Mouse (Mus musculus) ES-Bruce4 (cell line): ENCODE results near the gene Lin9. TPM values are rescaled to one million over a fixed set of nuclear protein-coding genes. Genes with fewer than 3 reads are reported as not detected.

ENCODE experiments used
- H3K27ac ChIP-seq: 2 replicates; pipeline ENCODE4 v1.5.1; 2012; ENCODE audit warnings: low read length, inconsistent platforms; ENCODE audit not compliant: insufficient read depth
- H3K27me3 ChIP-seq: 2 replicates; pipeline ENCODE4 v1.6.1; 2012; ENCODE audit warnings: mild to moderate bottlenecking, low read length, inconsistent platforms; ENCODE audit not compliant: control insufficient read depth, poor library complexity, insufficient read depth, severe bottlenecking
- H3K36me3 ChIP-seq: 2 replicates; pipeline ENCODE4 v1.6.1; 2012; ENCODE audit warnings: inconsistent platforms, mild to moderate bottlenecking, low read length, moderate library complexity; ENCODE audit not compliant: control insufficient read depth, poor library complexity, insufficient read depth, severe bottlenecking
- H3K4me1 ChIP-seq: one replicate; pipeline ENCODE4 v1.8.1; 2011; ENCODE audit warnings: low read length; ENCODE audit not compliant: control insufficient read depth, insufficient read depth
- H3K4me3 ChIP-seq: 2 replicates; pipeline ENCODE4 v1.5.1; 2011; ENCODE audit warnings: low read depth, mild to moderate bottlenecking, low read length
- H3K9ac ChIP-seq: 2 replicates; pipeline ENCODE4 v1.6.1; 2012; ENCODE audit warnings: low read depth, mild to moderate bottlenecking, inconsistent platforms; ENCODE audit not compliant: poor library complexity, severe bottlenecking
- H3K9me3 ChIP-seq: replicated peaks from 2 replicates; pipeline ENCODE4 v1.6.1; 2012; ENCODE audit warnings: mild to moderate bottlenecking, low read length, inconsistent platforms; ENCODE audit not compliant: control insufficient read depth, poor library complexity, insufficient read depth, severe bottlenecking
- CTCF ChIP-seq: IDR thresholded peaks from one replicate; pipeline ENCODE4 v1.8.1; 2011; ENCODE audit warnings: low read depth, low read length
- EP300 ChIP-seq: IDR thresholded peaks from 2 replicates; pipeline ENCODE4 v1.6.1; 2011; ENCODE audit warnings: low read depth, low read length; ENCODE audit not compliant: insufficient read depth
- POLR2A ChIP-seq: IDR thresholded peaks from one replicate; pipeline ENCODE4 v1.8.1; 2011; ENCODE audit warnings: low read length; ENCODE audit not compliant: insufficient read depth
- polyA plus RNA-seq: library from polyadenylated mRNA; stranded (reverse); fragments of >200 nt; gene quantifications from 2 replicates; pipeline ENCODE4 v1.2.4, GENCODE M21; 2011; ENCODE audit warnings: low read depth; ENCODE audit not compliant: missing spikeins, insufficient read depth, insufficient read length

The Lin9 gene
- 26.8 and 30.0 TPM in 2 replicates for polyA plus RNA-seq

- Histone ChIP-seq H3K9ac (peak within 1 kb of the TSS; percentile 97), H3K4me1 (no peaks in the 10 kb centered on the region)
- no peak for TF ChIP-seq EP300
- TF ChIP-seq POLR2A = peak; percentile 58
Observed at GRCm38 (mm10) chr1:180641137-180641517, at the start of gene Lin9. Lin9 (plus strand) TSS chr1:180641150.

DNA sequence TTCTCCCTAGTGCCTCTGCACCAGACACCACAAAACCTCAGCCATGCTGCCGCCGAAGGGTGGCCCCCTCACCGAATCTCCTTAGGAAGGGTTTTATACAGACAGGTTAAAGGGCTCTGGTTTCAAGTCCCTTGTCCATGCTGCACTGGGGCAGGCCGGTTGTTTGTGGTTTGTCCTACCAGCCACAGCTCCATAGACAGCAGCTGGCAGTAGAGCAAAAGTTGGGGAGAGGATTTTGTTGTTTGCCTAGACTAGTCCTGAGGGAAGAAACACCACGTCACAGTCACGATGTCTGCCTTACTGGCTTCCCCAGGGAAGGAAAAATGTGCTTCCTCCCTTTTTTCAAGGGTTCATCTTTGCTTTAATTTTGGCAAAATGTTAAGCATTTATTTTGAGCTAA lies 40.4 kb upstream of the Lin9 start:
- no peaks in the 10 kb centered on the region for H3K27me3 ChIP-seq
- no peak overlapping the region for H3K9ac ChIP-seq
- TF ChIP-seq EP300 = no peak
- no peak for TF ChIP-seq POLR2A
- TF ChIP-seq CTCF = no peak
- no peaks in the 10 kb centered on the region for H3K9me3 ChIP-seq
- H3K36me3 ChIP-seq = peaks cover 60% of the 10 kb centered on the region
- H3K4me3 ChIP-seq = no peak overlapping the region
- no peak overlapping the region for H3K27ac ChIP-seq
- no peaks in the 10 kb centered on the region for H3K4me1 ChIP-seq

More at GRCm38 (mm10) chr1:180641137-180641517, at the start of gene Lin9:
- H3K4me3 ChIP-seq = peak within 1 kb of the TSS; percentile 76
- no peaks in the 10 kb centered on the region for H3K36me3 ChIP-seq
- no peaks in the 10 kb centered on the region for H3K27me3 ChIP-seq
- peak within 1 kb of the TSS; percentile 46 for H3K27ac ChIP-seq
- no peaks in the 10 kb centered on the region for H3K9me3 ChIP-seq

GRCm38 (mm10) chr1:180601806-180602205 lies 39.1 kb upstream of the Lin9 start:
- H3K27me3 ChIP-seq = no peaks in the 10 kb centered on the region
- TF ChIP-seq EP300 = no peak
- no peak for TF ChIP-seq CTCF
- no peak for TF ChIP-seq POLR2A
- no peak overlapping the region for H3K9ac ChIP-seq
- H3K36me3 ChIP-seq = peaks cover 50% of the 10 kb centered on the region
- no peaks in the 10 kb centered on the region for H3K9me3 ChIP-seq
- no peak overlapping the region for H3K4me3 ChIP-seq
- H3K4me1 ChIP-seq = peaks cover 2% of the 10 kb centered on the region
- no peak overlapping the region for H3K27ac ChIP-seq

DNA sequence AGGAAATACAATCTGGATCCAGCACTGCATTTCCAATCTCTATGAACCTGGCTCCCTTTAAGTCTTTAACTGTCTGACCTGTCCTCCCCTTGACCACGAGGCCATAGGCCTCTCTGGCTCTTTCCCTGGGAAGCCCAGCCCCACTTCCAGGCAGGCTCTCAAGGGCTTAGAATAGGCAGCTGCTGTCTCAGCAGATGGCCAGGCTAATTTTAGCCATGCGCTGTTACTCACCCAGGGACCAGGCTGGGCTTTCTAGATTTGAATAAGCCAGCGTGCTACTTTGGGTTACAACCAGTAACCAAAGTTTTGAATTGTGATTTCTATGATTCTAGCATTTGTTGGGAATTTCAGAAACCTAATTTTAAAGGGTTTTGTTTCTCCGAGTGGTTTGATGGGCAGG lies 36.4 kb upstream of the Lin9 start:
- H3K27ac ChIP-seq = no peak overlapping the region

DNA sequence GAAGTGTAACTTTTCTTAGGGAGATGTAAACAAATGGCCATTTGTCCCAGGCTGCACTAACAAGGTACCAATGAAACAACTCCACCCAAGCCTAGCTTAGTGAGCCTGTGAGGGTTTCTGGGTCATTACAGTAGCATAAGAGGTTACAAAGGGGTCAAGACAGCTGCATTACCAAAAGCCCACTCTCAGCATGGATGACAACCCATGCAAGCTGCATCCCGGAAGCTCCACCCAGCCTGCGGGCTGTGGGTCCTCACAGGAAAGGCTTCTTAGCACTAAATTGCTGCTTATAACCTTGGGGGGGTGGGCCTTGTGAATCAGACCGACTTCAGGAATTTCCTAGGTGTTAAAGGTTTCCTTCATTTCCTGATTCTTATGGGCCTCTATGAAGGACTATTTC lies 34.8 kb upstream of the Lin9 start:
- Histone ChIP-seq H3K9me3 (peaks cover 5% of the 10 kb centered on the region), H3K4me3 (no peak overlapping the region), H3K9ac (no peak overlapping the region), H3K27ac (no peak overlapping the region), H3K27me3 (no peaks in the 10 kb centered on the region), H3K4me1 (peaks cover 2% of the 10 kb centered on the region), H3K36me3 (peaks cover 14% of the 10 kb centered on the region)
- TF ChIP-seq EP300 = no peak
- TF ChIP-seq CTCF = no peak
- TF ChIP-seq POLR2A = no peak

More for the DNA sequence above, 36.4 kb upstream of the Lin9 start:
- Histone ChIP-seq H3K27me3 (no peaks in the 10 kb centered on the region), H3K9ac (no peak overlapping the region), H3K36me3 (peaks cover 26% of the 10 kb centered on the region), H3K4me1 (peaks cover 2% of the 10 kb centered on the region), H3K9me3 (no peaks in the 10 kb centered on the region), H3K4me3 (no peak overlapping the region)
- TF ChIP-seq CTCF (no peak), EP300 (no peak), POLR2A (no peak)

DNA sequence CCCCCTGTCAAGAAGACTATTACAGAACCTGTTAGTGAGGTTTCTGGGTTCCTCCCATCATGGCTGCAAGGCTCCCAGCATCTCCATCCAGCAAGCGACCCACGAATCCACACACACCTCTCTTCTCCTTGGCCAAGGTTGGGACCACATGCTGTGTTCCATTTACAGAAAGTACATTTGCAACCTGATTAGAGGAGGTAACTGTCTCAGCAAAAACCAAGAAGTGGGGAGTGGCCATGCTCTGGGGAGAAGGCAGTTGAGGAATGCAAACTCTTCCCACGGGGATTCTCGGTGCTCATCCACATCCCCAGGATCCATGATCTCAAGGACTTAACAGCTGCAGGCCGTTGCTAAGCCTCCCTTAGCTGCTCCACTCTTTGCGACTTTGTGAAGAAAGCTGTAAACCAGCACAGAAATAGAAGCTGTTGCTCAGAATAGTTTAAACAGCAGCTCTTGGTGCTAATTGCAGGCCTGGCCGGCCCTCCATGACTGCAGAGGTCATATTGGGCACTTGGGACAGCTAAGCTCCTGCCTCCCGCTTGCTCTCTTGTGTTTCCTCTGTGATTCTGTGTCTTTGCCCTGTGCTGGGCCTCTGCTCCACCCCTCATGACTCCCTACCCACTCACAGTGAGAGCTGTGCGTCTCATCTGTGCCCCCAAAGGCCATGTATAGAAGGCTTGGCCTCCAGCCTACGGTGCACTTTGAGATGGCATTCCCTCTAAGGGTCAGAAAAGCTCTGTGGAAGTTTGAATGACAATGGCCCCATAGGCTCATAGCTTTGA lies 34.0 kb upstream of the Lin9 start:
- TF ChIP-seq CTCF = no peak
- TF ChIP-seq EP300 = 0 out of 2 replicates have a peak, but pooled peaks have one; percentile 7
- Histone ChIP-seq H3K9ac (no peak overlapping the region), H3K9me3 (peaks cover 12% of the 10 kb centered on the region), H3K4me1 (peaks cover 2% of the 10 kb centered on the region), H3K27ac (no peak overlapping the region), H3K27me3 (no peaks in the 10 kb centered on the region), H3K4me3 (no peak overlapping the region), H3K36me3 (peaks cover 6% of the 10 kb centered on the region; the same call in 1 of the 2 replicates)
